Mouse (Mus musculus) macrophage (primary cell): ENCODE results near the gene Tbxa2r. TPM values are rescaled to one million over a fixed set of nuclear protein-coding genes. Genes with fewer than 3 reads are reported as not detected.
A peak's percentile ranks its signal among the peaks of the same experiment; 100 is the strongest.

Source experiments
- H3K27ac ChIP-seq: fragments of 350-480 bp; formaldehyde crosslinking; 2 replicates; pipeline ENCODE4 v1.9.0; 2021
- H3K36me3 ChIP-seq: fragments of 350-480 bp; formaldehyde crosslinking; 2 replicates; pipeline ENCODE4 v1.9.0; 2021; ENCODE audit errors: inconsistent target
- H3K4me3 ChIP-seq: fragments of 350-480 bp; formaldehyde crosslinking; 2 replicates; pipeline ENCODE4 v1.9.0; 2021; ENCODE audit errors: inconsistent target
- H3K79me2 ChIP-seq: fragments of 350-480 bp; formaldehyde crosslinking; 2 replicates; pipeline ENCODE4 v1.9.0; 2021; ENCODE audit errors: inconsistent target
- WGBS: methylation state at CpG from one replicate; pipeline ENCODE4 v1.1.7; 2026; ENCODE audit warnings: inconsistent platforms; ENCODE audit not compliant: missing documents; 5-methylcytosine and 5-hydroxymethylcytosine counted together
- polyA plus RNA-seq: library from polyadenylated mRNA; stranded (reverse); fragments of 250-400 nt; gene quantifications from 3 replicates; pipeline ENCODE4 v1.2.4, GENCODE M21; 2018; ENCODE audit warnings: inconsistent platforms

The Tbxa2r gene
- polyA plus RNA-seq, 1 experiment from 2014 or later: not detected

GRCm38 (mm10) chr10:81376561-81377361 is 48.2 kb downstream of the Tbxa2r start:
- 0 out of 2 replicates have a peak overlapping the region, but pooled peaks have one; percentile 64 for H3K27ac ChIP-seq
- H3K4me3 ChIP-seq: peak overlapping the region; percentile 82
- 53% methylated on average over 6 of the region's 6 CpGs for WGBS
- H3K36me3 ChIP-seq: peaks cover 23% of the 10 kb centered on the region
- H3K79me2 ChIP-seq: peaks cover 63% of the 10 kb centered on the region

- Histone ChIP-seq H3K4me3 (peak overlapping the region; percentile 82), H3K79me2 (peaks cover 58% of the 10 kb centered on the region), H3K27ac (peak overlapping the region; percentile 64), H3K36me3 (peaks cover 21% of the 10 kb centered on the region)
- 75% methylated on average over 2 of the region's 2 CpGs for WGBS
These were observed 48.8 kb downstream of the Tbxa2r start for GRCm38 (mm10) chr10:81377362-81377664.

GRCm38 (mm10) chr10:81377793-81378552 is 49.4 kb downstream of the Tbxa2r start, which contains the start of gene Fzr1:
Gene Fzr1, minus strand, starts transcription at chr10:81378516.
- under 1% methylated on average over 54 of the region's 59 CpGs for WGBS
- peaks cover 16% of the 10 kb centered on the region for H3K36me3 ChIP-seq
- H3K79me2 ChIP-seq: peaks cover 51% of the 10 kb centered on the region
- peak within 1 kb of the TSS; percentile 69 for H3K27ac ChIP-seq
- peak within 1 kb of the TSS; percentile 82 for H3K4me3 ChIP-seq

GRCm38 (mm10) chr10:81378553-81379182 is 50.1 kb downstream of the Tbxa2r start:
- Histone ChIP-seq H3K4me3 (peak overlapping the region; percentile 54), H3K79me2 (peaks cover 44% of the 10 kb centered on the region), H3K36me3 (peaks cover 11% of the 10 kb centered on the region), H3K27ac (peak overlapping the region; percentile 69)
- 1% methylated on average over 38 of the region's 46 CpGs for WGBS

- 53% methylated on average over 3 of the region's 3 CpGs for WGBS
- H3K27ac ChIP-seq: peak overlapping the region; percentile 69
- H3K4me3 ChIP-seq: peak overlapping the region; percentile 54
- peaks cover 39% of the 10 kb centered on the region for H3K79me2 ChIP-seq
- H3K36me3 ChIP-seq: peaks cover 6% of the 10 kb centered on the region
These were observed 50.6 kb downstream of the Tbxa2r start for GRCm38 (mm10) chr10:81379183-81379553.

GRCm38 (mm10) chr10:81379809-81380378 is 51.4 kb downstream of the Tbxa2r start:
- WGBS: 83% methylated on average over 6 of the region's 6 CpGs
- Histone ChIP-seq H3K27ac (no peak overlapping the region), H3K4me3 (no peak overlapping the region), H3K79me2 (peaks cover 38% of the 10 kb centered on the region), H3K36me3 (peaks cover 3% of the 10 kb centered on the region; the same call in 1 of the 2 replicates)

GRCm38 (mm10) chr10:81382039-81382438 is 53.5 kb downstream of the Tbxa2r start:
- no peak overlapping the region for H3K27ac ChIP-seq
- 38% methylated on average over 5 of the region's 5 CpGs for WGBS
- peaks cover 11% of the 10 kb centered on the region; the same call in 1 of the 2 replicates for H3K36me3 ChIP-seq
- peaks cover 38% of the 10 kb centered on the region for H3K79me2 ChIP-seq
- no peak overlapping the region for H3K4me3 ChIP-seq

- Histone ChIP-seq H3K4me3 (peak within 1 kb of the TSS; percentile 100), H3K27ac (peak within 1 kb of the TSS; percentile 89), H3K36me3 (peaks cover 22% of the 10 kb centered on the region; the same call in 1 of the 2 replicates), H3K79me2 (peaks cover 32% of the 10 kb centered on the region)
- 5% methylated on average over 48 of the region's 54 CpGs for WGBS
These were observed 55.5 kb downstream of the Tbxa2r start, which contains the start of the genes Dohh and Gm48551 for GRCm38 (mm10) chr10:81383802-81384604. Gene Dohh, plus strand, starts transcription at chr10:81384428. Gene Gm48551, plus strand, starts transcription at chr10:81384466.

GRCm38 (mm10) chr10:81384605-81384982 is 56.1 kb downstream of the Tbxa2r start:
- peaks cover 32% of the 10 kb centered on the region for H3K79me2 ChIP-seq
- 0% methylated on average over 19 of the region's 19 CpGs for WGBS
- peaks cover 22% of the 10 kb centered on the region; the same call in 1 of the 2 replicates for H3K36me3 ChIP-seq
- H3K27ac ChIP-seq: peak overlapping the region; percentile 89
- peak overlapping the region; percentile 100 for H3K4me3 ChIP-seq

Other genes with a start within 250 kb of the Tbxa2r start
- gene Creb3l3, start 229.9 kb upstream of the Tbxa2r start, polyA plus RNA-seq: 0.75 to 1.1 TPM (median 0.85 TPM) in 3 replicates
- gene Map2k2, start 222.8 kb upstream of the Tbxa2r start, polyA plus RNA-seq: 31.4 to 102 TPM (median 93.5 TPM) in 3 replicates
- 48.1 to 55.4 TPM (median 52.8 TPM) in 3 replicates for gene Zbtb7a, start 193.5 kb upstream of the Tbxa2r start, polyA plus RNA-seq
- gene Pias4, start 160.8 kb upstream of the Tbxa2r start, polyA plus RNA-seq: 19.6 to 22.5 TPM (median 21.5 TPM) in 3 replicates
- 749 to 1,081 TPM (median 1,012 TPM) in 3 replicates for gene Eef2, start 152.1 kb upstream of the Tbxa2r start, polyA plus RNA-seq
- gene Dapk3, start 145.7 kb upstream of the Tbxa2r start, polyA plus RNA-seq: 41.2 to 57.0 TPM (median 43.5 TPM) in 3 replicates
- gene 4930442H23Rik, start 144.9 kb upstream of the Tbxa2r start, polyA plus RNA-seq: not detected in 3 replicates
- not detected in 3 replicates for gene Nmrk2, start 126.7 kb upstream of the Tbxa2r start, polyA plus RNA-seq
- not detected in 3 replicates for gene Atcay, start 97.9 kb upstream of the Tbxa2r start, polyA plus RNA-seq
- 0.26 to 0.61 TPM (median 0.53 TPM) in 3 replicates for gene Zfr2, start 95.6 kb upstream of the Tbxa2r start, polyA plus RNA-seq
- 5.3 to 5.7 TPM (median 5.5 TPM) in 3 replicates for gene Matk, start 75.8 kb upstream of the Tbxa2r start, polyA plus RNA-seq
- 39.4 to 78.9 TPM (median 55.8 TPM) in 3 replicates for gene Mrpl54, start 61.8 kb upstream of the Tbxa2r start, polyA plus RNA-seq
- gene Apba3, start 61.8 kb upstream of the Tbxa2r start, polyA plus RNA-seq: 9.8 to 31.4 TPM (median 19.8 TPM) in 3 replicates
- 1.7 to 4.2 TPM (median 3.3 TPM) in 3 replicates for gene Tjp3, start 37.1 kb upstream of the Tbxa2r start, polyA plus RNA-seq
- gene Pip5k1c, start 35.8 kb upstream of the Tbxa2r start, polyA plus RNA-seq: 63.2 to 85.8 TPM (median 77.1 TPM) in 3 replicates
- gene Cactin, start 7.6 kb upstream of the Tbxa2r start, polyA plus RNA-seq: 14.4 to 21.3 TPM (median 15.1 TPM) in 3 replicates
- gene Gipc3, start 14.5 kb downstream of the Tbxa2r start, polyA plus RNA-seq: 0.07 TPM in 1 of 3 replicates, not detected in the others
- gene Hmg20b, start 21.7 kb downstream of the Tbxa2r start, polyA plus RNA-seq: 33.1 to 54.6 TPM (median 42.5 TPM) in 3 replicates
- 129 to 266 TPM (median 167 TPM) in 3 replicates for gene Mfsd12, start 28.8 kb downstream of the Tbxa2r start, polyA plus RNA-seq
- 1.5 to 9.8 TPM (median 2.5 TPM) in 3 replicates for gene 4930404N11Rik, start 37.1 kb downstream of the Tbxa2r start, polyA plus RNA-seq
- 12.9 to 17.0 TPM (median 15.3 TPM) in 3 replicates for gene Fzr1, start 49.8 kb downstream of the Tbxa2r start, polyA plus RNA-seq
- 21.0 to 48.1 TPM (median 32.0 TPM) in 3 replicates for gene Dohh, start 55.7 kb downstream of the Tbxa2r start, polyA plus RNA-seq
- 0.07 to 1.0 TPM (median 0.46 TPM) in 3 replicates for gene Gm48551, start 55.7 kb downstream of the Tbxa2r start, polyA plus RNA-seq
- 0.57 TPM in 1 of 3 replicates, not detected in the others for gene Gm48552, start 60.3 kb downstream of the Tbxa2r start, polyA plus RNA-seq
- 9.6 to 21.8 TPM (median 14.6 TPM) in 3 replicates for gene Smim24, start 64.3 kb downstream of the Tbxa2r start, polyA plus RNA-seq
- 33.6 to 60.6 TPM (median 57.7 TPM) in 3 replicates for gene Nfic, start 126.9 kb downstream of the Tbxa2r start, polyA plus RNA-seq
- 0.04 TPM in 1 of 3 replicates, not detected in the others for gene Celf5, start 154.0 kb downstream of the Tbxa2r start, polyA plus RNA-seq
- gene Ncln, start 167.7 kb downstream of the Tbxa2r start, polyA plus RNA-seq: 54.5 to 93.3 TPM (median 77.1 TPM) in 3 replicates
- gene S1pr4, start 171.4 kb downstream of the Tbxa2r start, polyA plus RNA-seq: 0.14 to 0.26 TPM (median 0.14 TPM) in 3 replicates
- 4.6 to 16.6 TPM (median 10.2 TPM) in 3 replicates for gene Gna15, start 195.5 kb downstream of the Tbxa2r start, polyA plus RNA-seq
- 3.5 to 6.3 TPM (median 6.2 TPM) in 3 replicates for gene Gna11, start 216.5 kb downstream of the Tbxa2r start, polyA plus RNA-seq
- gene Aes, start 230.8 kb downstream of the Tbxa2r start, polyA plus RNA-seq: 301 to 334 TPM (median 303 TPM) in 3 replicates
- 1.3 to 3.9 TPM (median 3.6 TPM) in 3 replicates for gene Tle2, start 245.8 kb downstream of the Tbxa2r start, polyA plus RNA-seq